Mouse (Mus musculus) heart, postnatal 0 days (tissue): ENCODE measurements around the gene Lamb1.

Experiments used
- CTCF ChIP-seq: IDR thresholded peaks from 2 replicates; pipeline ENCODE4 v1.5.1; 2016; ENCODE audit warnings: antibody characterized with exemption, control low read depth, low read depth
- EP300 ChIP-seq: IDR thresholded peaks from 2 replicates; pipeline ENCODE4 v1.6.1; 2016; ENCODE audit warnings: antibody characterized with exemption, low read depth

DNA sequence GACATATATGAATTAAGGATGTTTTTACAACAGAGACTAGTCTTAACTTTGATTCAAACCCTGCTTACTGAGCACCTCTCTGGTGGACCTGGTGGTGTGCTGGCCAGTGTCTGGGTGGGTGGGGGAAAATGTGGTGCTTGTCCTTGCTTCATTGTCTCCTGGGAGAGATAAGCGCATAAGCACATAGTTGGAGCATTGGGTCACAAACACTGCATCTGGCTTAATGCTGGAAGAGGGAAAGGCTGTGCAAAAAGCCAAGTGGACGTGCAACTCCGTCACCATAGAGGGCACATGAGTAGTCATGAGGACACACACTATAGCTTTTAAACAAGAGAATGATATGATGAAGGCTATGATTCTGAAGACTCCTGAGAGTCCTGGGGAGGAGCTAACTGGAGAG is 3.2 kb upstream of the Lamb1 start:
- TF ChIP-seq CTCF (no peak), EP300 (no peak)
